Mouse (Mus musculus) T-helper 17 cell (primary cell): ENCODE measurements around the gene Gm21885.

ENCODE experiments used
- in situ Hi-C, 2 experiments: fragments of 300-600 bp; cut with MboI, MseI; formaldehyde crosslinking; loops; 1 replicate in 1 of 2; 2 replicates in 1 of 2; pipeline ENCODE4 v1.15.1; 2025; ENCODE audit warnings: high pct_unique_total_duplicates in 2 of 2

Gene Gm21885

GRCm38 (mm10) chr11:94281199-94282181 is at the start of gene Gm21885:
Gene Gm21885 (plus strand): TSS chr11:94281873.
- in situ Hi-C loops, result no loop called here

- in situ Hi-C loops, result no loop called here
Measured at GRCm38 (mm10) chr11:94233405-94233804, 48.3 kb upstream of the Gm21885 start.

GRCm38 (mm10) chr11:94234380-94234779 is 47.3 kb upstream of the Gm21885 start:
- in situ Hi-C loops, result no loop called here

- in situ Hi-C loops, result loop anchor here (5.0 kb wide), 2 partner anchors 37 to 247 kb away; no protein-coding TSS in a partner anchor
Measured at GRCm38 (mm10) chr11:94234857-94235256, 46.8 kb upstream of the Gm21885 start.

GRCm38 (mm10) chr11:94236074-94236473 is 45.6 kb upstream of the Gm21885 start:
- in situ Hi-C loops, result loop anchor here (5.0 kb wide), 2 partner anchors 36 to 246 kb away; no protein-coding TSS in a partner anchor

- in situ Hi-C loops, result loop anchor here (5.0 kb wide), 2 partner anchors 34 to 244 kb away; no protein-coding TSS in a partner anchor
Measured at GRCm38 (mm10) chr11:94238786-94239185, 42.9 kb upstream of the Gm21885 start.

- in situ Hi-C loops, result loop anchor here (5.0 to 10.0 kb wide), 3 partner anchors 33 to 255 kb away; partner anchors contain the start of gene Epn3 (in 1 of the 2)
Measured at GRCm38 (mm10) chr11:94239706-94240105, 42.0 kb upstream of the Gm21885 start.

- in situ Hi-C loops, result loop anchor here in 1 of 2 experiments (10.0 kb wide), 1 partner anchor 252 kb away; the partner anchor contains the start of gene Epn3
Measured at GRCm38 (mm10) chr11:94242760-94243421, 38.8 kb upstream of the Gm21885 start.

- in situ Hi-C loops, result loop anchor here in 1 of 2 experiments (10.0 kb wide), 1 partner anchor 251 kb away; the partner anchor contains the start of gene Epn3
Measured at GRCm38 (mm10) chr11:94243422-94244180, 38.1 kb upstream of the Gm21885 start.

GRCm38 (mm10) chr11:94244385-94244784 is 37.3 kb upstream of the Gm21885 start:
- in situ Hi-C loops, result loop anchor here in 1 of 2 experiments (10.0 kb wide), 1 partner anchor 250 kb away; the partner anchor contains the start of gene Epn3

- in situ Hi-C loops, result loop anchor here in 1 of 2 experiments (10.0 kb wide), 1 partner anchor 249 kb away; the partner anchor contains the start of gene Epn3
Measured at GRCm38 (mm10) chr11:94245955-94246788, 35.5 kb upstream of the Gm21885 start, which contains the start of gene Wfikkn2. Gene Wfikkn2 (minus strand): TSS chr11:94246005.

- in situ Hi-C loops, result loop anchor here in 1 of 2 experiments (10.0 kb wide), 1 partner anchor 248 kb away; the partner anchor contains the start of gene Epn3
Measured at GRCm38 (mm10) chr11:94246789-94247061, 34.9 kb upstream of the Gm21885 start.

- in situ Hi-C loops, result no loop called here
Measured at GRCm38 (mm10) chr11:94253156-94253555, 28.5 kb upstream of the Gm21885 start.

- in situ Hi-C loops, result no loop called here
Measured at GRCm38 (mm10) chr11:94253691-94254090, 28.0 kb upstream of the Gm21885 start.

- in situ Hi-C loops, result no loop called here
Measured at GRCm38 (mm10) chr11:94255733-94256132, 25.9 kb upstream of the Gm21885 start.

GRCm38 (mm10) chr11:94257987-94258386 is 23.7 kb upstream of the Gm21885 start:
- in situ Hi-C loops, result no loop called here

- in situ Hi-C loops, result no loop called here
Measured at GRCm38 (mm10) chr11:94259814-94260213, 21.9 kb upstream of the Gm21885 start.

- in situ Hi-C loops, result no loop called here
Measured at GRCm38 (mm10) chr11:94261585-94262370, 19.9 kb upstream of the Gm21885 start.

- in situ Hi-C loops, result no loop called here
Measured at GRCm38 (mm10) chr11:94265134-94265785, 16.4 kb upstream of the Gm21885 start.
